Mouse (Mus musculus) common myeloid progenitor, adult 5-6 weeks (primary cell): Measurements from ENCODE around the gene 2310022B05Rik. TPM values are rescaled to one million over a fixed set of nuclear protein-coding genes. Genes with fewer than 3 reads are reported as not detected.

Experiments used
- ATAC-seq: replicated peaks from 2 replicates; pipeline ENCODE4 v1.8.0; 2016; ENCODE audit warnings: low read depth, mild to moderate bottlenecking, moderate TSS enrichment, inconsistent platforms; ENCODE audit not compliant: poor library complexity, severe bottlenecking
- total RNA-seq: library from RNA; stranded (forward); fragments of 200-1000, 187-1606 nt; gene quantifications from 2 replicates; pipeline ENCODE4 v1.2.3, GENCODE M21; 2017

The 2310022B05Rik gene
- total RNA-seq, 1 experiment from 2014 or later = 3.3 TPM

DNA sequence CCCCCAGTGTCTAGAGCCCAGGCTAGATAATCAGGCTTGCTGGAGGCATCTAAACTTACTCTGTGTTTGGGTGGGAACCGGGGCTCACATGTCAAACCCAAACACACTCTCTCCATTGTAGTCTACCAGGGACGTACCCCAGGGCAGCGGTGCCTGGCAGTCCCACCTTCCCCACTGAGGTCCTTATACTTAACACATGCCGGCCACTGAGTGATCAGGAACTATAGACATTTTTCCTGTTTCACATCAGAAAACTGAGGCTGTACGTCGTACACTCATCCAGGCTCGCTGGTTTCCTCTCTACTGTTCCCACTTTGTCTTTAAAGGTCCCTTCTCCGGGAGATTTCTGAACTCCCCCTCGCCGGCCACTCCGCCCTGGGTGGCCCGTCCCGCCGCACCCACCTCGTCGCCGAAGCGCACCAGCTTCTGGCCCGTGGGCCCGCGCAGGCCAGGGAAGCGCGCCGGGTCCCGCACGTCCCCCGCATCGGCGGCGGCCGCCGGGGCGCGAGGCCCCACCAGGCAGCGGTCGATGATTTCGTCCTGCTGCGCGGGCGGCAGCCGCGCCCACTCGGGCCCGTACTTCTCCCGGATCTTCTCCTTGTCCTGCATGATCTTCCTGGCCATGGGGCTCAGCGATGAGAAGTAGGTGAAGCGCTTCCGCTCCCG is 590 bp downstream of the 2310022B05Rik start:
- 0 out of 2 replicates have a peak, but pooled peaks have one; percentile 1 for ATAC-seq

DNA sequence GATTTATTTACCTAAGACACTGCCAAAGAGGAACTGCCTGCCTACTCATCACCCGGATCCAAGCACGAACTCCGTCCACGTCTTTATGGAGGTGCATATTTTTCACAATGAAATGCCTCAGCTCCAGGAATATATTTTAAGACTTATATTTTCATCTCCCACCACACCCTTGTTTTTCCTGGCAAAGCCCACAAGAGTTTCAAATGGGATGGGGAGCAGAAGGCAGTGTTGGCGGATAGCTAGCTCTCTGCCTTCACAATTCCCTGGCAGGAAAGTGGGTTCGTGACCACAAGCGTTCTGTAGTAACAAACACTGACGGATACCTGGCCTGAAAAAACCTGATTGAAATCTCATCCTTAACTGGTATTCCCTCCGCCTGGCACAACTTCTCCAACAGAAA is 1.4 kb downstream of the 2310022B05Rik start:
- ATAC-seq = no peak

DNA sequence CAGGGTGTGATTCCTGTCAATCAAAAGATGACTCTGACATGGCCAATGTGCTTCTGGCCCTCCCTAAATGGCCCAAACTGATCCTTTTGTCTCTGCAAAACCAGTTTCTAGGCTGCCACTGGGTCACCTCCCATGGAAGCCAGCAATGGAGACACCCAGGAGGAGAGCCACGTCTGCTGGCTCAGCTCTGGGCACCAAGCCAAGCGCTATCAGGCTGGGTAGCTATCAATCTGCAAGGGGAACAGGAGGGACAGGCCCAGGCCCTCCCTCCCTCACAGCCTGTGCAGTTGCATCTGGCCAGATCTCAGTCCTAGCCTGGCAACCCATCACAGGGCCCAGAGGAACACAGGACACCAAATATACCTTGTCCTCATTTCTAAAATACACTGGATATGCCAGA is 4.8 kb downstream of the 2310022B05Rik start:
- ATAC-seq = peak; percentile 19; the same call in 1 of the 2 replicates

DNA sequence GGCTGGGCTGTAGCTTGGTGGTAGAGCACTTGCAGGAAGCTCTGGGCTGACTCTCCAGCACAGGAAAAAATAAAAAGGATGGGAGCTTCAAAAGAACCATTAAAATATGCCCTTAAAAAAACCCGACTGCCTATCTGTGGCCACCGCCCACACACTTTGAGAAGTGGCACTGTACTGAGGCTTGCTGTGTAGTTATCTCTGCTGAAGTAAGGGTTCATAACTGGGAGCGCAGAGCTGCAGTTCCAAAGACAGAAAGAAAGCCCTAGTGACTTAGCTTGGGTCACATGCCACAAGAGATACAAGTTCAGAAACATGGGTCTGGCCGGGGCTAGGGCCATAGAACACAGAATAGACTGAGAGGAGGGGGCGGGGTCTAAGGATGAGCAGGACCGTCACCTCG is 5.2 kb downstream of the 2310022B05Rik start:
- peak; percentile 55 for ATAC-seq

DNA sequence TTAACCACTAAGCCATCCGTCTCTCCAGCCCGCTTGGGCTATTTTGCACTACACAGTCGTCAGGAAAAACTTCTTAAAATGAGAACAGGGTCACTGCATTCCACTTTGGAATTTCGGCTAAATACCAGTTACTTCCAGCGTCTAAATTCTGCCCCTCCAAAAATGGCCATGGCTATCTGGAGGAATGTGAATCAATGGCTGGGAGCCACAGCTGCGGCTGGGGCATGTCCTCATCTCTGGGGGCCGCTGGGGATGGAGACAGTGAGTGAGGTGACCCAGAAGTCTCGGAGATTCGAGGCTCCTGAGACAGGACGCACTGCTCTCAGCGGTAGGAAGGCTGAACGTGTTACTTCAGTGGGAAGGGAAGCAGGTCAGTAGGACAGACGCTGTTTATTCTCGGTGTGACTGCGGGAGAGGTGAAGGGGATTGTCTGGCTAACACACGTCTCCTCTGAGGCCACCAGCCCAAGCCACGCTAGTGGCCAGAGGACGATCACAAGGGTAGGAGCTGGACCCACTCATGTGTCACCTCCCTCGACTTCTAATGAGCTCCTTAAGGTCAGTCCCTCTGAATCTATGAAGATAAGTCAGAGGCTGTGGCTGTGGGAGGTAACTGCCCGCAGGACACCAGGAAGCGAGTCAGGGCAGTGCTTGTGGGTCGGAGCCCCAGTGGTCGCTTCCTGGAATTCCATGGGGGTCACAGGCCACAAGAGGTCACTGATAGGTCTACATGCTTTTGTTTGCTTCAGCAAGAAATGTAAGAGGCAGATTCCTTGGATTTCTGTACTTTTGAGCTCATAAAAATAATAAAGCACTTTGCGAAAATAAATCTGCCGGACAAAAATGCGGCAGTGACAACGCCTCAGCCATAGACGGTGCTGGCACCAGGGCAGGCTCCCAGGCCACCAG is 9.3 kb downstream of the 2310022B05Rik start:
- no peak for ATAC-seq

DNA sequence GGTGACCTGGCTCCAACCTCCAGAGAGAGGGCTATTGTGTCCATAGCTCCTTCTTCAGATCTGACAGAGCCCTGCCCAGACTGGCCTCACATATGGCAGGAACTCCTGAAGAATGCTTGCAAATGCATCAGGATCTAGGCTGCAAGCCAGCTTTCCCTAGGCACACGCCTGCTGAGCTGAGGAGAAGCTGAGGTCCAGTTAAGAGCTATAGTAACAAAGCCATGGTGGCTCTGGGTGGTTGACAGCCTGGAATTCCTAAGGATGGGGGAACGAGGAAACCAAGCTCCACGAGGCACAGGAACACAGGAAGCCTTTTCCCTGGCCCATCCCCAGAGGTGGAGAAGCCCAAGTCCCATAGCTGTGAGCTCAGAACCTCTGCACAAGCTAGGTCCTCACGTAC is 10.6 kb downstream of the 2310022B05Rik start:
- ATAC-seq = no peak

DNA sequence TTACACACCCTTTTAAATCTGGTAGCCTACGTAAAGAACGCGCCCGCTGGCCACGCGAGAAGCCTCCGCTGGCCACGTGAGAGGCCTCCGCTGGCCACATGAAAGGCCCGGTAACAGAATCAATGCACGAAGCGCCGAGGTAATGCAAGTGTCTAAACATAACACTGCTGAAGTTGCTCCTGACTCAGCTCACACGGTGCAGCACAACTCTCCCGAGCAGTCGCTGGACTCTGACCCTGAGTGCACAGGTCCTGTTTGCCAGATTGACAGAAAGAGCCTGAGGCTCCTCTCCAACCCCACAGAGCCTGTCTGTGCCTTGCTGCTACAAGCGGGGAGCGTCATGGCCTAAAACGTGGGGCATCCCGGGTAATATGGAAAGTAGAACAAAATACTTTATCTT is 11.4 kb downstream of the 2310022B05Rik start:
- no peak for ATAC-seq

DNA sequence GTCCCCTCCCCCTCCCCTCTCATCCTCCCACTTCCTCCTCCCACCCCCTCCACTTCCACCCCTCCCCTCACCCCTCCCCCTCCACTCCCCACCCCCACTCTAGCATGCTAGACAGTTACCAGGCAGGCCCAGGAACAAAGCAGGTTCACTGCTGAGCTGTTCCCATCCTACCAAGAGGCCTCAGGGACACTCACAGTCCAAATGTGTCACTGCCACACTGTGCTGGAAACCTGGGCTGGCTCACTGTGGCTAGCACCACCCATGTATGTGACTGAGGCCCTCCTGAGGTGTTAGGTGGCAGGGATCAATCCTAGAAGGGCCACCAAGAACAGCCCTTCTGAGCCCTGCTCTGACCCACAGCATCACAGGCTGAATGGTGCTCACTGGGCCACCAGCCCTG is 14.9 kb downstream of the 2310022B05Rik start:
- no peak for ATAC-seq

DNA sequence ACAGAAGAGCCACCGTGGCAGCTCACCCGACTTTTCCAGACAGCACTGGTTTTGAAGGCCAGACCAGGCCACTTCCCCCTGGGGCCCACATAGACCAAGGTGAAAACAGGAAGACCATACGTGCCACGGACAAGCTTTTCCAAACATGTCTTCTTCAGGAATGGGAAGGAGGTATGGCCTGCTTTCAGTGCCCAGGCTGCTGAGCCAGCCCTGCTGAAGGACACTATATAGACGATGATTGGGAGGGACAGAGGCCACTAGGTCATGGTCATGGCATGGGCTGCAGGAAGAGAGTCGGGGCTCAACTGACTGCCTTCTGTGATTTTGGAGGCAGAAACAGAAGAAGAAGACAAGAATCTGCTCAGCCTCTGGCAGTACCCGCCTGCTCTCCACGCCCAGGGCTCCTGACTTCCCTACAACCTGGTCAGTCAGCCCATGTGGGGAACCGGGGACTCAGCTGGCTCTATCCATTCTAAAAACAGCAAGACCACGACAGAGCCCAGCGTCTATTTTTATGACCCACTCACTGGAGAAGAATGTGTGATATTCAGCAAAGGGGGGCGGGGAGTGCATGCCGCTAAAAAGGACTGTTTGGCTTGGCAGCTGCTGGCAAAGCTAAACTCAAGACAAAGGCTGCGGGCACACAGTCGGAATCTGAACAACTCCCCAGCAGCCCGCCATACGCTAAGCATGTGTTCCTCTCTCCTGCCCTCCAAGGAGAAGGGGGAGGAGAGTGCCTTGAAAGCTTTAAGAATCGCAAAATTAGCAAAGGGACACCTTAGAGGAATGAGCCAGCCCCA is 19.4 kb downstream of the 2310022B05Rik start:
- ATAC-seq = no peak

DNA sequence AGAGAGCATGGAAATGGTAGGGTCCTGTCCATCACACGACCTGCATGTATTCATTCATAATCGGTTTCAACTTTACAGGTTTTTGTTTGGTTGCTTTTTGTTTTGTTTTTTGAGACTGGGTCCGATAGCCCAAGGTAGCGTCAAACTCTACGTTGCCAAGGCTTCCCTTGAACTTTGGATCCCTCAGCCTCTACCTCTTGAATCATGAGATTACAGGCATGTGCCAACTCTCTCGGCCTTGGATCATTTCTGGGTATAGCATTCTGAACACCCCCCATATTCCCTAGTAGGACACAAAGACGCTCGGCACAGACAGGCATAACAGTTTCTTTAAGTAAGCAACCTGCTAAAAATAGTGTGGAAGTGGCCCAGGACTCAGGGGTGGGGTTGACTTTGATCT is 21.6 kb downstream of the 2310022B05Rik start:
- no peak for ATAC-seq

DNA sequence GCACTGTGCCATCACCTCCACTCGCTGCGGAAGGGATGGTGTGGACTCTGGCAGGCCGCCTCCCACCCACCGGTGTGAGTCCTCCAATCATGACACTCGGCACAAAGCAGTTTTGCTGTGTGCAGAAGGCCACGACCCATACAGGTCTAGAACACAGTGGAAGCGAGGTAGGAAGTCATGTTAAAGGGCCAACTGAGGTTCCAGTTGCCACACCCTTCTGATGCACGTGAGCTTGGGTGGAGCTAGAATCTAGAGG is 28.0 kb downstream of the 2310022B05Rik start:
- ATAC-seq = no peak

DNA sequence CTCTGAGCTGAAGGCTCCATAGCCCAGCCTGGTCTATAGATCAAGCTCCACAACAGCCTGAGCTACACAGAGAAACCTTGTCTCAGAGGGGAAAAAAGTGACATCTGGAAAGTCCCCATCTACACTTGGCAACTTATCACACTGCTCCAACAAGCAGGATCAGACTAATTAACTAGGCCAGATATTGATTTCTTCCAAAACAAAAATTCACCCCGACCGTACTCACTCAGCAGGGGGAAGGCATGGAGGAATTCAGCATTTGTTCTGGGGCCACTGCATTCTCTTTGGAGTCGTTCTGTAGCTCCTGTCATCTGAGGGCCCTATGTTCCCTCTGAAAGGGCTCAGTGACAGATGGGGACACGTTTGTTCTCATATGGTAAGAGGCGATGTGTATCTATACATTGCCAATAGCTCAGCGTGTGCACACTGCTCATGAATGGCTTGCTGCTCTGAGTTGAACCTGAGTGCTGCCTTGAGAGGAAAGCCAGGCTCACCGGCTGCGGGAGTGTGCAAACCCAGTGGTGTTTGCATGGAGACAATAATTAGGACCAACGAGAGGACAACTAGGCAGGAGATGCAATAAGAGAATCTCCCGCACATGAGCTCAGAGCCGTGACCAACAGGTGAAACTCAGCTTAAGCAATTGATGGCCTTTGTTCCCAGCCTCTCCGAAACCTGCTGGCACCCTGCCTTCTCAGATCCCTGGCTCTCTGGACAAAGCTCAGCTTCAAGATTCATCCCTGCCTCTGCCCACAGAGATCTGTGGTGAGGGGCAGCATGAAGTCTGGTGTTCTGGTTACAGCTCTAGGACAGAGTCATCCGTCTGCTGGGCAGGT is 28.5 kb downstream of the 2310022B05Rik start:
- no peak for ATAC-seq

DNA sequence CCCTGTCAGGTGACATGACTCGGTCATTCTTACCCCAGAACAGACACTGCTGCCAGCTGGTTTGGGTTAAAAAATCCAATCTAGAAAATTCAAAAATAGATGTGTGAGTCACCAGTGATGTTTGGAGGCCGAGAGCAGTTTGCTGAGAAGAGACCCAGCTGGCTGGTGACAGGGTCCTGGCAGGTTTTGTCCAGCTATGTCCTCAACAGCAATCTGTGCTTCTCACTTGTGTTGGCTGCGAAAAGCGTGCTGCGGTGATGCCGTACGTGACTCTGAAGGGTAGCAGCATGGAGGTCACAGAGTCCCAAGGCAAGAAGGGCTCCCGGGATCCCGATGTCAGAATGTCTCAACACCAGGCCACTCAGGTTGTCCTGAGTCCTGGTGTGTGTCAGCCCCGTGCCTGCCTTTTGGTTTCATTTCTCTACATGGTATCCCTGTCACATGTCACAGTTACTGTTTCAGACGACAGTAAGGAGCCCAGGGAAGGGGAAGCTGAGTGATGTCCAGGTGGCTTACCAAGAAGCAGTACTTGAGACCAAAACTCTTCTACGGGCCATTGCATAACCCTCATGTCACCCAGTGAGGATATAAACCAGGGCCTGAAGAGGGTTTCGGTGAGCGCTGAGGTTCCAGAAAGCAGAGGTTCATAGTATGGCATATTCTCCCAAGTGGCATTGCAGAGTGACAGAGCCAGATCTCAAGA is 30.0 kb downstream of the 2310022B05Rik start:
- peak; percentile 42; the same call in 1 of the 2 replicates for ATAC-seq

DNA sequence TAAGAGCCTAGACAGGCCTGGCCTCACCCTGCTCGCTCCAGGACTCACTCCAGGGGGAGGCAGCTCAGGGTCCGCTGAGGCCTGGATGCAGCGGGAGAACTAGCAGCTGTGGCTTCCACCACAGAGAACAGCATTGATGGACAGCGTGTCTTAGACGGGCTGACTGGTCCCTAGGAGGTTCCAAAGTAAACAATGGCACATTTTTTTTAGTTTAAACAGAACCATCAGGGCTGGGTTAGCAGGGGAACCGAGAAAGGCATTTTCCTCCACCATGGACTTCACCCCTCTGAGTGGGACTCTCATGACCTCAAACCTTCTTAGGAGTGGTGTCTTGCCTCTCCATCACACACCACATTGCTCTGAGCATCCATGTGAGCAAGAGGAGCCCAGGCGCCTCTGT is 31.2 kb downstream of the 2310022B05Rik start:
- ATAC-seq = no peak

DNA sequence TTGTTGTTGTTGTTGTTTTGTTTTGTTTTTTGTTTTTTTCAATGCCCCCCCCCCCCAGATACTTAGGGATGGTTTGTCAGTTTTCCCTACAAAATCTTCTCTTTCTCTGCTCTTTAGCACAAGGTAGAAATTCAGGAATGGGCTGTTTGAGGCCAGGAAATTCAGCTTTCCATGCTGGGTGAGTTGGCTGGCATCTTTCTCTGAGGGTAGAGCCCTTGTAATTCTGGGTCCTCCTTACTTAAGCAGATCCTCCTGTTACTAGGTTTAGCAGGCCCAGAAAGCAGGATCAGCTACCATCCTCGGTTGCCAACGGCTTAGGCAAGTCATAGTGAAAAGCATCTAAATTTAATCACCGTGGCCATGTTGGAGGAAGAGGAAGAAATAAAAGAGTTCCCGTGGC is 32.3 kb downstream of the 2310022B05Rik start:
- ATAC-seq = no peak

DNA sequence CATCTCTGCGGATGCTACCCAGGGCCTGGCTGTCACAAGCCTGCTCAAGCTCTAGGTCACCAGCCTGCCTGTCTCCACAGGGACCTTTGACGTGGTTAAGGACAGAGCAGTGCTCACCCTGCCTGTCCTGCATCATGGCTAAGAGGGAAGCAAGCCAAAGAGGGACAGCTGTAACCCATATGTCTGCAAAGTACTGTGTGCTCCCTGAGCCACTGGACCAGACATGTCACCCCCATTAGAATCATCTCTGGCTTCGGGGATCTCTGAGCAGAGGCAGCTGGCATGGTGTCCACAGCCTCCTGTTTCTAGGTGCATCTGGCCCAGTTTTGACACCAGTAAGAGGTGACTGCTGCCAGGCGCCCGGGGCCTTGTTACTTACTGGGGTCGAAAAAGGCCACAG is 32.7 kb downstream of the 2310022B05Rik start:
- ATAC-seq = no peak

DNA sequence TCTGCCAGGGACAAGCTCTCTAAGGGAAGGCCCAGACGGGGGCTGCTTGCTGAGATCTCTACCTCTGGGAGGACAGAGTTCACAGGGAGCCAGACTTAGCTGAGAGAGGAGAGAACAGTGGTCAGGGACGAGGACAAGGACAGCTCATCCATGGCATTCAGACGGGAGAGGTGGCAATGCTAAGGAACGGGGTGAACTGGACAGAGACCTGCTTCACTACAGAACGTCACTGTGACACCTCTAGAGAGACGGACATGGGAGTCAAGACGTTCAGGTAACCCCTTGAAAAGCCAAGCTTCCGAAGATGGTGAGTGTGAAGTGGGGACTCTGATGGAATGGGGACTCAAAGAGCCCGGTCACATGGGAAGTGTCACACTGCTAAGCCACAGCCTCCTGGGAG is 36.9 kb downstream of the 2310022B05Rik start:
- no peak for ATAC-seq

DNA sequence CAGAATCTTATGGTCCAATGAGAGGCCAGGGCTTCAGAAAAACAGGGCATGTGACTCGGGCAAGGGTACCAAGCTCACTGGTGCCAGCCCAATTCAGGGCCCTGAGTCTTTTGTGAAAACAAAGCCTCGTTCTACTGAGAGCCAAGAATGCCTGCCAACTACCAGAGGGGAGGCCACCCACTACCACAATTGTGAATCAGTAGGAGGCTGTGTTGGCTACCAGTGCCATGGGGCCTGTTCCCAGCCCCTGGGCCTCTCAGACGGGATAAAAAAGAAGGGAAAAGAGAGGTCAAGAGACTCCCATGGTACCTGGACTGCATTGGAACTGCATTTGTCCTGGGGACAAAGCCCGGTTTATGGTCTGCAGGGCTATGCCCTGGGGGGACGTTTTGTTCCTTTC is 41.9 kb downstream of the 2310022B05Rik start:
- ATAC-seq = no peak

DNA sequence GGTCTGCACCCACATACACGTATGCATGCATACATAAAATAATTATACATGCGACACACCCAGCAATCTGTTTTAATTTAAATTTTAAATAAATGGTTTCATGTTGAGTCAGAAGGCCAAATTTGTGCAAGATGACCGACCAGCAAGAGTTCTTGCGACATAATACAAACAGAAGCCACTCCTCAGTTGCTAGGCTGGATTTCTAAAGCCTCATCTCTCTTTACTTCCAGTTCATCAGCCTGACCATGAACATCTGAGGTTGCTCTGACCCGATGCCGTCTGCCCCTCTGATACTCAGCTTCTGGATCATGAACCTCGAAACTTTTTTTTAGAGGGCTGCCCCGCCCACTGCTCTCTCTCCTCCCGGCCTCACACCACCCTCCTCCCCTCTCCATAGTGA is 44.9 kb downstream of the 2310022B05Rik start:
- ATAC-seq = no peak
